Mouse (Mus musculus) hindbrain, postnatal 0 days (tissue): ENCODE measurements at regions not wholly inside any gene's neighbourhood (a gene's known extent, or its start where the extent isn't known, plus 50 kb on each side); places are given as distances from the start of the nearest gene placed in this dataset.

Experiments used
- ATAC-seq: fragments of 200-750 bp; cut with Nextera tagmentation; 2 replicates; pipeline ENCODE4 v1.8.0; 2017; ENCODE audit warnings: mild to moderate bottlenecking, moderate TSS enrichment, moderate library complexity
- DNase-seq: peaks from one replicate; pipeline ENCODE4 v3.0.0-alpha.2; 2015; ENCODE audit warnings: low spot score
- H3K27ac ChIP-seq: fragments of 300-500 bp; sonication (generic); 2 replicates; pipeline ENCODE4 v1.5.1; 2014; ENCODE audit warnings: mild to moderate bottlenecking
- H3K27me3 ChIP-seq: fragments of 300-500 bp; sonication (generic); 2 replicates; pipeline ENCODE4 v1.6.1; 2014; ENCODE audit warnings: low read length, mixed read lengths; ENCODE audit not compliant: insufficient read depth
- H3K36me3 ChIP-seq: fragments of 300-500 bp; sonication (generic); 2 replicates; pipeline ENCODE4 v1.6.1; 2014; ENCODE audit warnings: low read length, mixed read lengths; ENCODE audit not compliant: insufficient read depth
- H3K4me1 ChIP-seq: fragments of 300-500 bp; sonication (generic); 2 replicates; pipeline ENCODE4 v1.6.1; 2014; ENCODE audit warnings: antibody characterized with exemption, low read length, mixed read lengths; ENCODE audit not compliant: insufficient read depth
- H3K4me2 ChIP-seq: fragments of 300-500 bp; sonication (generic); 2 replicates; pipeline ENCODE4 v1.6.1; 2014; ENCODE audit warnings: low read depth, mild to moderate bottlenecking, low read length, moderate library complexity, mixed read lengths
- H3K4me3 ChIP-seq: fragments of 300-500 bp; sonication (generic); 2 replicates; pipeline ENCODE4 v1.5.1; 2014; ENCODE audit warnings: low read length
- H3K9ac ChIP-seq: fragments of 300-500 bp; sonication (generic); replicated peaks from 2 replicates; pipeline ENCODE4 v1.6.1; 2014; ENCODE audit warnings: mild to moderate bottlenecking, low read length, moderate library complexity, mixed read lengths
- H3K9me3 ChIP-seq: fragments of 300-500 bp; sonication (generic); 2 replicates; pipeline ENCODE4 v1.6.1; 2016; ENCODE audit warnings: low read length, mixed read lengths
- CTCF ChIP-seq: IDR thresholded peaks from 2 replicates; pipeline ENCODE4 v1.5.1; 2016; ENCODE audit warnings: antibody characterized with exemption, control low read depth, low read depth
- WGBS: fragments of 180-500 bp; shearing (Covaris S2); extraction: QIAGEN DNeasy Blood & Tissue Kit; methylation state at CpG from one replicate; pipeline ENCODE4 v1.1.7; 2014; 5-methylcytosine and 5-hydroxymethylcytosine counted together

DNA sequence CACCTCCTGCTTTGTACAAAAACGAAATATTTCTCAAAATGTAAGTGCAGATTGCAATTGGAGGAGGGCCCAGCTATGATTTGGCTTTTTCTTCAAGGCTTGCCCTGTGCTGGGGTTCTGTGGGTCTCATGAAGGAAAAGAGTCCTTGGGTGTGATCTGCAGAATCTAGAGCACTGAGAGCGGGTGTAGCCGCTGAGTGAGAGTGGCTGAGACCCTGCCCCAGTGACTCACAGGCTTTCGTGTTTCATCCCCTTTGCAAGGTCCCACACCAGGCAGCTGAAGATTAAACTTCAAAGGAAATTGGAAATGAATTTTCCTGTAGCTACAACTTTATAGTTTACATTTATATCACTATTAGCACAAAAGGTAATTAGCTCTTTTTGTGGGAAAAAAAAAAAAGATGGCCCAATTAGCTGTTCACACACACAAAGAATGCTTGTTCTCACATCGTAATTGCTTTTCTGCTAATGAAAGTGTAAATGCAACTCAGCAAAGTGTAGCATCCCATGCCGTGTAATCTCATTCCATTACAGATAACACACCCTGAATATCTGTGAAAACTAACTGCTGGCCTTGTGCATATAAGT, 71.0 kb downstream of the Arrdc3 start:
- H3K9ac ChIP-seq: no peak overlapping the region
- TF ChIP-seq CTCF: no peak
- H3K27me3 ChIP-seq: no peaks in the 10 kb centered on the region
- H3K4me2 ChIP-seq: no peak overlapping the region
- WGBS: 68% methylated on average over 6 of the region's 6 CpGs
- H3K36me3 ChIP-seq: no peaks in the 10 kb centered on the region
- H3K27ac ChIP-seq: no peak overlapping the region
- H3K9me3 ChIP-seq: no peaks in the 10 kb centered on the region
- ATAC-seq (no peak), DNase-seq (no peak)
- H3K4me3 ChIP-seq: no peak overlapping the region
- no peaks in the 10 kb centered on the region for H3K4me1 ChIP-seq

DNA sequence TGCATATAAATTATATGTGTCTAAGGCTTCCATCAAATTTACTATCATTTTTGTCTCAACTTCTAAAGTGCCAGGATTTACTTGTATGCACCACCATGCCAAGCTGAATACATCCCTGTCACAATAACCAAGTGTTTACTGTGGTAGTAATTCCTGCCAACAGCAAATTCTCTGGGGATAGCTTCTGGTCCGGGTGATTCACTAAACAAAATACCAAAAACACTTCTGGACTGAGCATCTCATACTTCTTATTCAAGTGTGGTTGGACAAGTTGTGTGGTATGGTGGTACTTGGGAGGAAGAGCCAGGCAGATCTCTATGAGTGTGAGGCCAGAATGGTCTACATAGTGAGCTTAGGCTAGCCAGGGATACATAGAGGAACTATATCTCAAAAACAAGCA, 73.8 kb downstream of the Arrdc3 start:
- ATAC-seq: no peak
- Histone ChIP-seq H3K9me3 (no peaks in the 10 kb centered on the region), H3K27me3 (no peaks in the 10 kb centered on the region), H3K36me3 (no peaks in the 10 kb centered on the region), H3K9ac (no peak overlapping the region), H3K4me2 (no peak overlapping the region), H3K4me1 (no peaks in the 10 kb centered on the region), H3K27ac (no peak overlapping the region), H3K4me3 (no peak overlapping the region)
- WGBS: 54% methylated on average over 1 of the region's 1 CpGs
- DNase-seq: no peak
- no peak for TF ChIP-seq CTCF

- TF ChIP-seq CTCF: no peak
- H3K36me3 ChIP-seq: no peaks in the 10 kb centered on the region
- H3K9me3 ChIP-seq: no peaks in the 10 kb centered on the region
- DNase-seq (no peak), ATAC-seq (no peak)
- H3K27me3 ChIP-seq: no peaks in the 10 kb centered on the region
- no peak overlapping the region for H3K9ac ChIP-seq
- no peaks in the 10 kb centered on the region for H3K4me1 ChIP-seq
- 58% methylated on average over 6 of the region's 6 CpGs for WGBS
- no peak overlapping the region for H3K27ac ChIP-seq
- no peak overlapping the region for H3K4me2 ChIP-seq
- H3K4me3 ChIP-seq: no peak overlapping the region
Observed at GRCm38 (mm10) chr13:80957419-80958139, 74.4 kb downstream of the Arrdc3 start.

GRCm38 (mm10) chr13:80959763-80960162, 76.6 kb downstream of the Arrdc3 start:
- H3K36me3 ChIP-seq: no peaks in the 10 kb centered on the region
- WGBS: 100% methylated on average over 1 of the region's 1 CpGs
- no peak for TF ChIP-seq CTCF

GRCm38 (mm10) chr13:80961985-80962617, 78.9 kb downstream of the Arrdc3 start:
- H3K27ac ChIP-seq: no peak overlapping the region
- no peaks in the 10 kb centered on the region for H3K27me3 ChIP-seq
- WGBS: 42% methylated on average over 7 of the region's 7 CpGs
- DNase-seq (no peak), ATAC-seq (no peak)
- H3K4me1 ChIP-seq: no peaks in the 10 kb centered on the region
- no peaks in the 10 kb centered on the region for H3K9me3 ChIP-seq
- H3K36me3 ChIP-seq: no peaks in the 10 kb centered on the region
- H3K4me2 ChIP-seq: peak overlapping the region; percentile 65
- H3K9ac ChIP-seq: peak overlapping the region; percentile 57
- no peak for TF ChIP-seq CTCF
- peak overlapping the region; percentile 52 for H3K4me3 ChIP-seq

More at GRCm38 (mm10) chr13:80959763-80960162, 76.6 kb downstream of the Arrdc3 start:
- Histone ChIP-seq H3K27me3 (no peaks in the 10 kb centered on the region), H3K9ac (no peak overlapping the region), H3K4me2 (no peak overlapping the region), H3K27ac (no peak overlapping the region), H3K4me3 (no peak overlapping the region), H3K9me3 (no peaks in the 10 kb centered on the region), H3K4me1 (no peaks in the 10 kb centered on the region)
- DNase-seq: no peak
- ATAC-seq: no peak

GRCm38 (mm10) chr13:80962789-80963590, 79.8 kb downstream of the Arrdc3 start:
- H3K27me3 ChIP-seq: no peaks in the 10 kb centered on the region
- no peaks in the 10 kb centered on the region for H3K9me3 ChIP-seq
- peak; percentile 96 for ATAC-seq
- H3K9ac ChIP-seq: peak overlapping the region; percentile 57
- DNase-seq: peak; percentile 83
- 4% methylated on average over 50 of the region's 51 CpGs for WGBS
- H3K36me3 ChIP-seq: no peaks in the 10 kb centered on the region
- peak overlapping the region; percentile 65 for H3K4me2 ChIP-seq
- no peaks in the 10 kb centered on the region for H3K4me1 ChIP-seq
- H3K4me3 ChIP-seq: peak overlapping the region; percentile 52
- peak overlapping the region; percentile 66; the same call in 1 of the 2 replicates for H3K27ac ChIP-seq
- TF ChIP-seq CTCF: no peak
